Mouse (Mus musculus) kidney, postnatal 0 days (tissue): Measurements from ENCODE around the gene Tas1r2. TPM values are rescaled to one million over a fixed set of nuclear protein-coding genes. Genes with fewer than 3 reads are reported as not detected.

Experiments
- ATAC-seq: fragments of 200-750 bp; cut with Nextera tagmentation; replicated peaks from 2 replicates; pipeline ENCODE4 v1.8.0; 2017; ENCODE audit warnings: low read depth, moderate number of reproducible peaks, moderate TSS enrichment, moderate library complexity; ENCODE audit not compliant: low FRiP score
- DNase-seq: peaks from one replicate; pipeline ENCODE4 v3.0.0-alpha.2; 2016; ENCODE audit warnings: low spot score
- H3K27ac ChIP-seq: fragments of 300-500 bp; sonication (generic); 2 replicates; pipeline ENCODE4 v1.5.1; 2014; ENCODE audit warnings: mild to moderate bottlenecking
- H3K27me3 ChIP-seq: fragments of 300-500 bp; sonication (generic); 2 replicates; pipeline ENCODE4 v1.6.1; 2014; ENCODE audit warnings: low read length, mixed read lengths; ENCODE audit not compliant: insufficient read depth
- H3K36me3 ChIP-seq: fragments of 300-500 bp; sonication (generic); 2 replicates; pipeline ENCODE4 v1.6.1; 2014; ENCODE audit warnings: low read length, mixed read lengths; ENCODE audit not compliant: insufficient read depth
- H3K4me1 ChIP-seq: fragments of 300-500 bp; sonication (generic); replicated peaks from 2 replicates; pipeline ENCODE4 v1.6.1; 2014; ENCODE audit warnings: antibody characterized with exemption, low read length, mixed read lengths; ENCODE audit not compliant: insufficient read depth
- H3K4me2 ChIP-seq: fragments of 300-500 bp; sonication (generic); 2 replicates; pipeline ENCODE4 v1.6.1; 2014; ENCODE audit warnings: mild to moderate bottlenecking, low read length, moderate library complexity, mixed read lengths
- H3K4me3 ChIP-seq: fragments of 300-500 bp; sonication (generic); replicated peaks from 2 replicates; pipeline ENCODE4 v1.5.1; 2014; ENCODE audit warnings: low read depth, low read length
- H3K9ac ChIP-seq: fragments of 300-500 bp; sonication (generic); 2 replicates; pipeline ENCODE4 v1.6.1; 2014; ENCODE audit warnings: low read depth, low read length
- H3K9me3 ChIP-seq: fragments of 300-500 bp; sonication (generic); replicated peaks from 2 replicates; pipeline ENCODE4 v1.6.1; 2016; ENCODE audit warnings: low read length, inconsistent platforms, mixed read lengths
- CTCF ChIP-seq: IDR thresholded peaks from 2 replicates; pipeline ENCODE4 v1.5.1; 2016; ENCODE audit warnings: antibody characterized with exemption, low read depth, mild to moderate bottlenecking, moderate library complexity
- WGBS: fragments of 180-500 bp; shearing (Covaris S2); extraction: QIAGEN DNeasy Blood & Tissue Kit; methylation state at CpG from one replicate; pipeline ENCODE4 v1.1.7; 2014; 5-methylcytosine and 5-hydroxymethylcytosine counted together
- polyA plus RNA-seq: library from polyadenylated mRNA; unstranded; fragments of >200 nt; fragmentation: Nextera tagmentation; extraction: Ambion mirVana; gene quantifications from 2 replicates; pipeline ENCODE4 v1.2.1, GENCODE M21; 2015

Tas1r2 gene
- polyA plus RNA-seq, 1 experiment from 2014 or later: not detected

GRCm38 (mm10) chr4:139684639-139685017, 31.3 kb downstream of the Tas1r2 start:
- DNase-seq (peak; percentile 49), ATAC-seq (no peak)
- Histone ChIP-seq H3K27ac (no peak overlapping the region), H3K9me3 (no peaks in the 10 kb centered on the region), H3K27me3 (no peaks in the 10 kb centered on the region), H3K4me3 (no peak overlapping the region), H3K4me2 (no peak overlapping the region), H3K9ac (no peak overlapping the region), H3K36me3 (no peaks in the 10 kb centered on the region), H3K4me1 (no peaks in the 10 kb centered on the region)
- 6% methylated on average over 3 of the region's 3 CpGs for WGBS
- TF ChIP-seq CTCF: peak; percentile 84

GRCm38 (mm10) chr4:139688058-139688457, 34.7 kb downstream of the Tas1r2 start:
- WGBS: 87% methylated on average over 9 of the region's 9 CpGs

DNA sequence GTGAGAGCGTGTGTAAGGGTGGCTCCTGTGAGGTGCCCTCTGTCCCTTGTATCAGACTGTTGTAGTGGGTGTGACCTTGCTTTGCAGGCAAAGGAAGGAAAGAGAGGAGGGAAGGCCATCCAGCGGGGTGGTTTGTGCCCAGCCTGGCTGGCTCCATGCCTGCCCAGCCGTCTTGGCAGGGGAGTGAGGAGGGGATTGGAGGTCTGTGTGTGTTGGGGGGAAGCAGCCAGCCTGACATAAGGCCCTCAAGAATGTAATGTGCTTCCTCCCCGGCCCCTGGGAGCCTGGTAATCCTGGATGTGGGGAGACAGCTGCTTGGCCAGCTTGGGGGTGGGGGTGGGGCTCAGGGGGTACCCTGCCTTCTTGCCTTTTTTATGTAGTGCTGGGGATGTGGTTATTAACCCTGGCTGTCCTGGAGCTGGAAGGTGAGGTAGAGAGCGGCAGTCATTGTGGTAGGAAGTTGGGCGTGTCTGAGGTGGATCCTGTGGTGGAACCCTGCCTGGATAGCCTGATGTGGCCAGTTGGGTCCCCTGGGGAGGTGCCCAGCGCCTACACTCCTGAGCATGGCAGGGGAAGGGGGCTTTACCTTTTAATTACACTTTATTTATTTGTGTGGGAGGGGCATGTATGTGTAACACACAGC, 36.4 kb downstream of the Tas1r2 start:
- no peak for ATAC-seq
- Histone ChIP-seq H3K4me1 (no peaks in the 10 kb centered on the region), H3K36me3 (no peaks in the 10 kb centered on the region), H3K27me3 (no peaks in the 10 kb centered on the region), H3K27ac (no peak overlapping the region), H3K9me3 (no peaks in the 10 kb centered on the region), H3K9ac (no peak overlapping the region), H3K4me3 (no peak overlapping the region), H3K4me2 (no peak overlapping the region)
- 39% methylated on average over 7 of the region's 7 CpGs for WGBS
- no peak for TF ChIP-seq CTCF
- DNase-seq: no peak

More at GRCm38 (mm10) chr4:139688058-139688457, 34.7 kb downstream of the Tas1r2 start:
- Histone ChIP-seq H3K9me3 (no peaks in the 10 kb centered on the region), H3K36me3 (no peaks in the 10 kb centered on the region), H3K27ac (no peak overlapping the region), H3K4me1 (no peaks in the 10 kb centered on the region), H3K4me2 (no peak overlapping the region), H3K27me3 (no peaks in the 10 kb centered on the region), H3K9ac (no peak overlapping the region), H3K4me3 (no peak overlapping the region)
- DNase-seq (no peak), ATAC-seq (no peak)
- TF ChIP-seq CTCF: no peak

DNA sequence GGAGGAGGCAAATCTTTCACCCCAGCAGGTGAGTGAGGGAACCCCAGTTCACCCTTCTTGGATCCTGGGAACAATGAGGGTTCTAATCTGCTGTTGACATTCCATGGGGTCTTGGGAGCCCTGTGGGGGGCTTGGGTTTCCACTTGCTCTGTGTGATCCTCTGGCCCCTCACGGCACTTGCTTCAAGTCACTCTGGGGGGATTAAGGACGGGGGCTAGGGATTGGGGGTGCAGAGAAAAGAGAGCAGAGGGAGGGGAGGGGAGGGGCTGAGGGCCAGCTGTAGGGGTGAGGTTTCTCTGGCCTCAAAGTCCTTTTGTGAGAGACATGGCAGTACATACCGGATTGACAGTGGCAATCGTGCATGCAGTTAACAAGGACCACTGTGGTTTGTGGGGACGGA, 40.0 kb downstream of the Tas1r2 start:
- Histone ChIP-seq H3K9ac (no peak overlapping the region), H3K9me3 (no peaks in the 10 kb centered on the region), H3K27ac (no peak overlapping the region), H3K4me1 (0 out of 2 replicates have a peak, but pooled peaks cover 4% of the 10 kb centered on the region), H3K4me3 (no peak overlapping the region), H3K36me3 (no peaks in the 10 kb centered on the region), H3K27me3 (no peaks in the 10 kb centered on the region), H3K4me2 (no peak overlapping the region)
- no peak for TF ChIP-seq CTCF
- DNase-seq (no peak), ATAC-seq (no peak)
- WGBS: 56% methylated on average over 5 of the region's 5 CpGs

GRCm38 (mm10) chr4:139697755-139698154, 44.4 kb downstream of the Tas1r2 start:
- H3K4me2 ChIP-seq: no peak overlapping the region
- H3K36me3 ChIP-seq: no peaks in the 10 kb centered on the region
- H3K9ac ChIP-seq: no peak overlapping the region
- H3K4me1 ChIP-seq: 0 out of 2 replicates have a peak, but pooled peaks cover 4% of the 10 kb centered on the region
- WGBS: 6% methylated on average over 9 of the region's 9 CpGs
- ATAC-seq (0 out of 2 replicates have a peak, but pooled peaks have one; percentile 15), DNase-seq (peak; percentile 40)
- TF ChIP-seq CTCF: 0 out of 2 replicates have a peak, but pooled peaks have one; percentile 5
- H3K4me3 ChIP-seq: no peak overlapping the region
- no peaks in the 10 kb centered on the region for H3K9me3 ChIP-seq
- no peak overlapping the region for H3K27ac ChIP-seq
- H3K27me3 ChIP-seq: no peaks in the 10 kb centered on the region

- peak; percentile 42 for DNase-seq
- no peaks in the 10 kb centered on the region for H3K27me3 ChIP-seq
- H3K4me2 ChIP-seq: no peak overlapping the region
- H3K4me1 ChIP-seq: 0 out of 2 replicates have a peak, but pooled peaks cover 4% of the 10 kb centered on the region
- no peaks in the 10 kb centered on the region for H3K36me3 ChIP-seq
- 34% methylated on average over 8 of the region's 8 CpGs for WGBS
- no peaks in the 10 kb centered on the region for H3K9me3 ChIP-seq
- H3K4me3 ChIP-seq: no peak overlapping the region
- ATAC-seq: no peak; the same call in 1 of the 2 replicates
- no peak for TF ChIP-seq CTCF
- no peak overlapping the region for H3K9ac ChIP-seq
- no peak overlapping the region for H3K27ac ChIP-seq
Observed at GRCm38 (mm10) chr4:139698602-139699001, 45.3 kb downstream of the Tas1r2 start.
